Mouse (Mus musculus): ENCODE data around the gene Rab11fip5.

DNA sequence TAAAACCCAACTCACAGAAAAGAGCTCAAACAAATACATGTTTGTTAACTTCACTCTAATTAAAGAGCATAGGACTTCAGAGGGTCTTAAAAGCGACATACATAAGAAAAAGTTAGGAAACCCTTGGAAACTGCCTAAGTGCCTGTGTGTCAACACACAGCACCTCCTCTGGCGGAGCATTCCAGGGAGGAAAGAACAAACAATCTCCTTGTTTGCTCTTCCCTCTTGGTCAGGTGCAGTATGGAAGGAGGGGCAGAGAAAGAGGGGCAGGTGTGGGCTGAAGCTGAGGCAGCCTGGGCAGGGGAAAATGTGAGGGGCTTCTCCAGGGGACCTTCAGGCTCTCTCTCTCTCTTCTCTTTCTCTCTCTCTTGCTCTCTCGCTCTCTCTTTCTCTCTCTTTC, 41.4 kb upstream of the Rab11fip5 start:
- no peak for TF ChIP-seq POLR2A (IDR thresholded peaks at IDR 0.05; ENCODE audit: insufficient read depth, low read depth, low read length)
- no peak for TF ChIP-seq CTCF (IDR thresholded peaks at IDR 0.05; ENCODE audit: insufficient read depth, low read depth, low read length)
